ENCODE assay signal across 9 mouse cellular contexts in genomic region chr14:54409980-54410810, GRCm38 (mm10). TPM values are rescaled to one million over a fixed set of nuclear protein-coding genes. Genes with fewer than 3 reads are reported as not detected.
A peak's percentile ranks its signal among the peaks of the same experiment; 100 is the strongest.
DNase-seq lines count a peak whose midpoint lies in the region; ATAC-seq and TF ChIP-seq lines count a peak whose summit lies in the region.
"Had no signal": no experiment of that assay in that cellular context is flagged by ENCODE, and none has a peak within 500 bp of the region (broad histone marks: within the 10 kb centered on the region; RNA-seq: fewer than 3 reads in every experiment).

No protein-coding gene starts in this region.

- no peak for ATAC-seq in hindbrain, embryonic 14.5 days (ENCODE audit: low FRiP score)
- peak; percentile 59 for ATAC-seq in liver, embryonic 13.5 days (ENCODE audit: low read depth)
- no peak for ATAC-seq in erythroblast, adult 5-6 weeks (replicated peaks; ENCODE audit: low FRiP score, poor library complexity, severe bottlenecking)

- TF ChIP-seq POLR2A in myocyte (IDR thresholded peaks at IDR 0.05; ENCODE audit: insufficient read length, low read depth) = no peak

- H3K4me3 ChIP-seq in embryonic facial prominence, embryonic 10.5 days = peak overlapping the region; percentile 16; the same call in 1 of the 2 replicates
- no peak overlapping the region for H3K4me3 ChIP-seq in hindbrain, embryonic 14.5 days (replicated peaks; ENCODE audit: low read length)
- H3K4me3 ChIP-seq in liver, embryonic 13.5 days (replicated peaks) = 0 out of 2 replicates have a peak overlapping the region, but pooled peaks have one; percentile 9
- no peak overlapping the region for H3K4me3 ChIP-seq in myocyte
- H3K4me3 ChIP-seq: neural tube, embryonic 12.5 days had no signal

- H3ac ChIP-seq in myocyte (ENCODE audit: control insufficient read depth, insufficient read length) = no peak overlapping the region

- peak; percentile 60 for DNase-seq in A20 (ENCODE audit: low read depth, low spot score)
- DNase-seq in embryonic facial prominence, embryonic 10.5 days (ENCODE audit: low spot score) = no peak
- no peak for DNase-seq in hindbrain, embryonic 14.5 days (ENCODE audit: low spot score)
- DNase-seq in liver, embryonic 13.5 days = no peak
- no peak for DNase-seq in frontal cortex, postnatal 36 days (ENCODE audit: low spot score in 2 of 2)
- no peak for DNase-seq in thymus, postnatal 36 days

- no peaks in the 10 kb centered on the region for H3K36me3 ChIP-seq in embryonic facial prominence, embryonic 10.5 days (replicated peaks)
- no peaks in the 10 kb centered on the region for H3K36me3 ChIP-seq in hindbrain, embryonic 14.5 days (replicated peaks; ENCODE audit: control insufficient read depth, insufficient read depth)
- no peaks in the 10 kb centered on the region for H3K36me3 ChIP-seq in liver, embryonic 13.5 days
- no peaks in the 10 kb centered on the region for H3K36me3 ChIP-seq in myocyte (ENCODE audit: control insufficient read depth, insufficient read depth)
- H3K36me3 ChIP-seq: neural tube, embryonic 12.5 days had no signal

- H3K79me2 ChIP-seq in myocyte (ENCODE audit: control insufficient read depth, insufficient read depth) = no peaks in the 10 kb centered on the region

- H3K9ac ChIP-seq in hindbrain, embryonic 14.5 days = 0 out of 2 replicates have a peak overlapping the region, but pooled peaks have one; percentile 18
- H3K9ac ChIP-seq in liver, embryonic 13.5 days = peak overlapping the region; percentile 36; the same call in 1 of the 2 replicates
- H3K9ac ChIP-seq: neural tube, embryonic 12.5 days had no signal

- H3K27ac ChIP-seq in embryonic facial prominence, embryonic 10.5 days (replicated peaks) = peak overlapping the region; percentile 74
- H3K27ac ChIP-seq in hindbrain, embryonic 14.5 days = peak overlapping the region; percentile 59; the same call in 1 of the 2 replicates
- H3K27ac ChIP-seq in liver, embryonic 13.5 days = peak overlapping the region; percentile 67
- H3K27ac ChIP-seq: neural tube, embryonic 12.5 days had no signal

- H3K27me3 ChIP-seq in embryonic facial prominence, embryonic 10.5 days (replicated peaks; ENCODE audit: low read depth, poor library complexity, severe bottlenecking) = peaks cover 30% of the 10 kb centered on the region
- peaks cover 21% of the 10 kb centered on the region for H3K27me3 ChIP-seq in hindbrain, embryonic 14.5 days (ENCODE audit: control insufficient read depth, insufficient read depth, low read length)
- H3K27me3 ChIP-seq in liver, embryonic 13.5 days = no peaks in the 10 kb centered on the region
- no peaks in the 10 kb centered on the region for H3K27me3 ChIP-seq in myocyte (ENCODE audit: control insufficient read depth, insufficient read depth, insufficient read length)

- 32% methylated on average over 17 of the region's 17 CpGs for WGBS in embryonic facial prominence, embryonic 10.5 days
- 39% methylated on average over 17 of the region's 17 CpGs for WGBS in hindbrain, embryonic 14.5 days
- 25% methylated on average over 17 of the region's 17 CpGs for WGBS in liver, embryonic 13.5 days (ENCODE audit: insufficient replicate concordance)

- H3K4me1 ChIP-seq in embryonic facial prominence, embryonic 10.5 days = peaks cover 33% of the 10 kb centered on the region
- no peaks in the 10 kb centered on the region for H3K4me1 ChIP-seq in hindbrain, embryonic 14.5 days (replicated peaks; ENCODE audit: control insufficient read depth, insufficient read depth, low read length)
- peaks cover 52% of the 10 kb centered on the region for H3K4me1 ChIP-seq in liver, embryonic 13.5 days (replicated peaks)

- no peaks in the 10 kb centered on the region for H3K9me3 ChIP-seq in embryonic facial prominence, embryonic 10.5 days
- H3K9me3 ChIP-seq in hindbrain, embryonic 14.5 days (ENCODE audit: control insufficient read depth, low read length) = no peaks in the 10 kb centered on the region
- H3K9me3 ChIP-seq in liver, embryonic 13.5 days (replicated peaks) = no peaks in the 10 kb centered on the region
- H3K9me3 ChIP-seq: neural tube, embryonic 12.5 days had no signal

- peak overlapping the region; percentile 18; the same call in 1 of the 2 replicates for H3K4me2 ChIP-seq in hindbrain, embryonic 14.5 days (replicated peaks)
- peak overlapping the region; percentile 27 for H3K4me2 ChIP-seq in liver, embryonic 13.5 days
- peak overlapping the region; percentile 18 for H3K4me2 ChIP-seq in myocyte (ENCODE audit: low read depth)
- H3K4me2 ChIP-seq: neural tube, embryonic 12.5 days had no signal

TF ChIP-seq in myocyte, 11 proteins besides CTCF, POLR2A, EP300 and RAD21:
- no peak for TF ChIP-seq MYOD1 (IDR thresholded peaks at IDR 0.05; ENCODE audit: control insufficient read depth in 1 of 3, insufficient read length in 2 of 3, low read depth in 2 of 3)
- TF ChIP-seq CEBPB (IDR thresholded peaks at IDR 0.05; ENCODE audit: insufficient read depth, poor library complexity, severe bottlenecking) = no peak
- TF ChIP-seq TCF12 (IDR thresholded peaks at IDR 0.05; ENCODE audit: insufficient read depth, poor library complexity, severe bottlenecking) = no peak
- no peak for TF ChIP-seq MYOG (IDR thresholded peaks at IDR 0.05; ENCODE audit: control insufficient read depth in 1 of 3, insufficient read depth in 1 of 3, insufficient read length in 2 of 3, low read depth in 2 of 3)
- TF ChIP-seq REST (IDR thresholded peaks at IDR 0.05; ENCODE audit: insufficient read depth, insufficient read length) = no peak
- TF ChIP-seq POLR2AphosphoS2 (IDR thresholded peaks at IDR 0.05; ENCODE audit: insufficient read length, low read depth) = no peak
- TF ChIP-seq E2F4 (IDR thresholded peaks at IDR 0.05; ENCODE audit: insufficient read depth) = no peak

RNA-seq across cellular contexts. Expression of gene Slc7a7, which starts 7.4 kb away (rescaled TPM):
- 3.6 and 4.2 TPM in 2 replicates for polyA plus RNA-seq in embryonic facial prominence, embryonic 10.5 days (2016; fragmentation: Nextera tagmentation; extraction: Ambion mirVana)
- polyA plus RNA-seq in hindbrain, embryonic 14.5 days (2014; fragmentation: Nextera tagmentation; extraction: Ambion mirVana) = 4.5 and 6.2 TPM in 2 replicates
- polyA plus RNA-seq in liver, embryonic 13.5 days (2015; fragmentation: Nextera tagmentation; extraction: Ambion mirVana) = 8.6 and 10.3 TPM in 2 replicates
- 6.8 TPM for polyA plus RNA-seq in myocyte (2012; fragmentation: generic; extraction: Trizol)
- 2.7 and 7.5 TPM in 2 replicates for total RNA-seq in erythroblast, adult 5-6 weeks (2015; ENCODE audit: low replicate concordance)
- 5.6 and 6.0 TPM in 2 replicates for total RNA-seq in erythroblast, adult 5-6 weeks (2017; ENCODE audit: low replicate concordance)

RNA-seq across cellular contexts. Expression of gene Mrpl52, which starts 16.5 kb away (rescaled TPM):
- 201 and 207 TPM in 2 replicates for polyA plus RNA-seq in embryonic facial prominence, embryonic 10.5 days (2016; fragmentation: Nextera tagmentation; extraction: Ambion mirVana)
- 245 and 308 TPM in 2 replicates for polyA plus RNA-seq in hindbrain, embryonic 14.5 days (2014; fragmentation: Nextera tagmentation; extraction: Ambion mirVana)
- 244 and 265 TPM in 2 replicates for polyA plus RNA-seq in liver, embryonic 13.5 days (2015; fragmentation: Nextera tagmentation; extraction: Ambion mirVana)
- 483 TPM for polyA plus RNA-seq in myocyte (2012; fragmentation: generic; extraction: Trizol)
- total RNA-seq in erythroblast, adult 5-6 weeks (2015; ENCODE audit: low replicate concordance) = 36.8 and 40.3 TPM in 2 replicates
- total RNA-seq in erythroblast, adult 5-6 weeks (2017; ENCODE audit: low replicate concordance) = 18.0 and 27.6 TPM in 2 replicates

RNA-seq across cellular contexts. Expression of gene Mmp14, which starts 21.2 kb away (rescaled TPM):
- 62.7 and 69.5 TPM in 2 replicates for polyA plus RNA-seq in embryonic facial prominence, embryonic 10.5 days (2016; fragmentation: Nextera tagmentation; extraction: Ambion mirVana)
- polyA plus RNA-seq in hindbrain, embryonic 14.5 days (2014; fragmentation: Nextera tagmentation; extraction: Ambion mirVana) = 43.6 and 47.3 TPM in 2 replicates
- 19.8 and 23.2 TPM in 2 replicates for polyA plus RNA-seq in liver, embryonic 13.5 days (2015; fragmentation: Nextera tagmentation; extraction: Ambion mirVana)
- 108 TPM for polyA plus RNA-seq in myocyte (2012; fragmentation: generic; extraction: Trizol)
- 0.84 and 3.5 TPM in 2 replicates for total RNA-seq in erythroblast, adult 5-6 weeks (2015; ENCODE audit: low replicate concordance)
- 1.7 and 2.0 TPM in 2 replicates for total RNA-seq in erythroblast, adult 5-6 weeks (2017; ENCODE audit: low replicate concordance)

RNA-seq across cellular contexts. Expression of gene Oxa1l, which starts 49.6 kb away (rescaled TPM):
- 49.1 and 51.5 TPM in 2 replicates for polyA plus RNA-seq in embryonic facial prominence, embryonic 10.5 days (2016; fragmentation: Nextera tagmentation; extraction: Ambion mirVana)
- polyA plus RNA-seq in hindbrain, embryonic 14.5 days (2014; fragmentation: Nextera tagmentation; extraction: Ambion mirVana) = 57.1 and 66.0 TPM in 2 replicates
- polyA plus RNA-seq in liver, embryonic 13.5 days (2015; fragmentation: Nextera tagmentation; extraction: Ambion mirVana) = 21.4 and 22.3 TPM in 2 replicates
- 68.6 TPM for polyA plus RNA-seq in myocyte (2012; fragmentation: generic; extraction: Trizol)
- total RNA-seq in erythroblast, adult 5-6 weeks (2015; ENCODE audit: low replicate concordance) = 10.4 and 20.9 TPM in 2 replicates
- 8.9 and 9.3 TPM in 2 replicates for total RNA-seq in erythroblast, adult 5-6 weeks (2017; ENCODE audit: low replicate concordance)

RNA-seq across cellular contexts. Expression of gene Lrp10, which starts 53.7 kb away (rescaled TPM):
- 23.2 and 23.4 TPM in 2 replicates for polyA plus RNA-seq in embryonic facial prominence, embryonic 10.5 days (2016; fragmentation: Nextera tagmentation; extraction: Ambion mirVana)
- polyA plus RNA-seq in hindbrain, embryonic 14.5 days (2014; fragmentation: Nextera tagmentation; extraction: Ambion mirVana) = 29.2 and 30.8 TPM in 2 replicates
- 18.4 and 21.2 TPM in 2 replicates for polyA plus RNA-seq in liver, embryonic 13.5 days (2015; fragmentation: Nextera tagmentation; extraction: Ambion mirVana)
- polyA plus RNA-seq in myocyte (2012; fragmentation: generic; extraction: Trizol) = 81.8 TPM
- total RNA-seq in erythroblast, adult 5-6 weeks (2015; ENCODE audit: low replicate concordance) = 6.7 and 10.9 TPM in 2 replicates
- total RNA-seq in erythroblast, adult 5-6 weeks (2017; ENCODE audit: low replicate concordance) = 12.2 and 13.9 TPM in 2 replicates

Comparison
In these comparisons a context has a peak if more than half of its experiments do, and no peak if none do; other contexts are left out.
1. H3K4me3 ChIP-seq: peak in embryonic facial prominence, embryonic 10.5 days (single experiment) and liver, embryonic 13.5 days (single experiment); none in hindbrain, embryonic 14.5 days (single experiment) and myocyte (single experiment).
2. Peak in every context shown above with its lines, with median percentiles within 50 percentile points of each other: H3K27ac ChIP-seq and H3K4me2 ChIP-seq.